Mouse (Mus musculus): ENCODE results near the gene Sult1c2. TPM values are rescaled to one million over a fixed set of nuclear protein-coding genes. Genes with fewer than 3 reads are reported as not detected.
"Not testable (repeated sequence)": the region's sequence is repeated elsewhere in the genome, so short reads cannot be mapped to it uniquely, and the experiment has no call there.

Gene Sult1c2
- polyA plus RNA-seq (2012; rRNA removed): not detected in 2 replicates
- polyA plus RNA-seq (2014; fragmentation: Nextera tagmentation; extraction: Ambion mirVana): not detected in 2 replicates

GRCm38 (mm10) chr17:53846206-53846605, at the start of gene Sult1c2:
Gene Sult1c2, minus strand, starts transcription at chr17:53846339.
- ATAC-seq (ENCODE audit: insufficient read depth): no peak
- Histone ChIP-seq H3K4me1 (replicated peaks; ENCODE audit: control insufficient read depth in 2 of 2, insufficient read depth in 2 of 2, low read length in 1 of 2) (no peaks in the 10 kb centered on the region), H3K27me3 (ENCODE audit: control insufficient read depth, insufficient read depth, low read length) (no peaks in the 10 kb centered on the region), H3K4me2 (ENCODE audit: low read depth) (no peak within 1 kb of the TSS), H3K36me3 (replicated peaks; ENCODE audit: control insufficient read depth, insufficient read depth, low read depth) (no peaks in the 10 kb centered on the region), H3K27ac (no peak within 1 kb of the TSS), H3K4me3 (ENCODE audit: insufficient read depth in 1 of 2, low read depth in 2 of 2, low read length in 2 of 2) (no peak within 1 kb of the TSS), H3K9ac (replicated peaks) (no peak within 1 kb of the TSS), H3K9me3 (ENCODE audit: control insufficient read depth, low read length) (no peaks in the 10 kb centered on the region)
- DNase-seq (ENCODE audit: low read depth in 3 of 3, low spot score in 3 of 3): no peak
- WGBS (ENCODE audit: insufficient replicate concordance): 58% methylated on average over 4 of the region's 4 CpGs
- TF ChIP-seq CTCF (IDR thresholded peaks at IDR 0.05; ENCODE audit: low read depth) (no peak), EP300 (IDR thresholded peaks at IDR 0.05; ENCODE audit: low read depth) (no peak)

- H3K4me2 ChIP-seq (ENCODE audit: low read depth); H3K9ac ChIP-seq (replicated peaks); H3K27me3 ChIP-seq (ENCODE audit: control insufficient read depth, insufficient read depth, low read length); DNase-seq (ENCODE audit: low read depth in 3 of 3, low spot score in 3 of 3); H3K27ac ChIP-seq; H3K36me3 ChIP-seq (replicated peaks; ENCODE audit: control insufficient read depth, insufficient read depth, low read depth); H3K4me3 ChIP-seq (ENCODE audit: insufficient read depth in 1 of 2, low read depth in 2 of 2, low read length in 2 of 2); H3K4me1 ChIP-seq (replicated peaks; ENCODE audit: control insufficient read depth in 2 of 2, insufficient read depth in 2 of 2, low read length in 1 of 2); H3K9me3 ChIP-seq (ENCODE audit: control insufficient read depth, low read length); ATAC-seq (ENCODE audit: insufficient read depth): not testable (repeated sequence)
- WGBS (ENCODE audit: insufficient replicate concordance): 55% methylated on average over 7 of the region's 7 CpGs
Observed at GRCm38 (mm10) chr17:53879006-53879675, 33.0 kb upstream of the Sult1c2 start.

- Histone ChIP-seq H3K4me1 (replicated peaks; ENCODE audit: control insufficient read depth in 2 of 2, insufficient read depth in 2 of 2, low read length in 1 of 2) (no peaks in the 10 kb centered on the region), H3K36me3 (replicated peaks; ENCODE audit: control insufficient read depth, insufficient read depth, low read depth) (no peaks in the 10 kb centered on the region), H3K4me2 (ENCODE audit: low read depth) (no peak overlapping the region), H3K9ac (replicated peaks) (no peak overlapping the region), H3K27me3 (ENCODE audit: control insufficient read depth, insufficient read depth, low read length) (no peaks in the 10 kb centered on the region), H3K27ac (no peak overlapping the region), H3K4me3 (ENCODE audit: insufficient read depth in 1 of 2, low read depth in 2 of 2, low read length in 2 of 2) (no peak overlapping the region), H3K9me3 (ENCODE audit: control insufficient read depth, low read length) (no peaks in the 10 kb centered on the region)
- ATAC-seq (ENCODE audit: insufficient read depth): no peak
- WGBS (ENCODE audit: insufficient replicate concordance): 43% methylated on average over 2 of the region's 2 CpGs
- TF ChIP-seq EP300 (IDR thresholded peaks at IDR 0.05; ENCODE audit: low read depth) (no peak), CTCF (IDR thresholded peaks at IDR 0.05; ENCODE audit: low read depth) (no peak)
- DNase-seq (ENCODE audit: low read depth in 3 of 3, low spot score in 3 of 3): no peak
Observed at GRCm38 (mm10) chr17:53874433-53874832, 28.3 kb upstream of the Sult1c2 start.

- Histone ChIP-seq H3K27ac (no peak overlapping the region), H3K9me3 (ENCODE audit: control insufficient read depth, low read length) (no peaks in the 10 kb centered on the region), H3K4me1 (replicated peaks; ENCODE audit: control insufficient read depth in 2 of 2, insufficient read depth in 2 of 2, low read length in 1 of 2) (no peaks in the 10 kb centered on the region), H3K27me3 (ENCODE audit: control insufficient read depth, insufficient read depth, low read length) (no peaks in the 10 kb centered on the region), H3K9ac (replicated peaks) (no peak overlapping the region), H3K4me2 (ENCODE audit: low read depth) (no peak overlapping the region), H3K36me3 (replicated peaks; ENCODE audit: control insufficient read depth, insufficient read depth, low read depth) (no peaks in the 10 kb centered on the region), H3K4me3 (ENCODE audit: insufficient read depth in 1 of 2, low read depth in 2 of 2, low read length in 2 of 2) (no peak overlapping the region)
- TF ChIP-seq EP300 (IDR thresholded peaks at IDR 0.05; ENCODE audit: low read depth) (no peak), CTCF (IDR thresholded peaks at IDR 0.05; ENCODE audit: low read depth) (no peak)
- no peak for ATAC-seq (ENCODE audit: insufficient read depth)
- DNase-seq (ENCODE audit: low read depth in 3 of 3, low spot score in 3 of 3): no peak
- WGBS (ENCODE audit: insufficient replicate concordance): 52% methylated on average over 3 of the region's 3 CpGs
Observed at GRCm38 (mm10) chr17:53872192-53872591, 26.1 kb upstream of the Sult1c2 start.

GRCm38 (mm10) chr17:53869931-53870330, 23.8 kb upstream of the Sult1c2 start:
- ATAC-seq (ENCODE audit: insufficient read depth) (no peak), DNase-seq (ENCODE audit: low read depth in 3 of 3, low spot score in 3 of 3) (no peak)
- Histone ChIP-seq H3K27me3 (ENCODE audit: control insufficient read depth, insufficient read depth, low read length) (no peaks in the 10 kb centered on the region), H3K4me3 (ENCODE audit: insufficient read depth in 1 of 2, low read depth in 2 of 2, low read length in 2 of 2) (no peak overlapping the region), H3K9me3 (ENCODE audit: control insufficient read depth, low read length) (no peaks in the 10 kb centered on the region), H3K4me2 (ENCODE audit: low read depth) (no peak overlapping the region), H3K36me3 (replicated peaks; ENCODE audit: control insufficient read depth, insufficient read depth, low read depth) (no peaks in the 10 kb centered on the region), H3K9ac (replicated peaks) (no peak overlapping the region), H3K27ac (no peak overlapping the region), H3K4me1 (replicated peaks; ENCODE audit: control insufficient read depth in 2 of 2, insufficient read depth in 2 of 2, low read length in 1 of 2) (no peaks in the 10 kb centered on the region)
- TF ChIP-seq EP300 (IDR thresholded peaks at IDR 0.05; ENCODE audit: low read depth) (no peak), CTCF (IDR thresholded peaks at IDR 0.05; ENCODE audit: low read depth) (no peak)

All from liver, embryonic 14.5 days (tissue).